Mouse (Mus musculus) liver, postnatal 0 days (tissue): ENCODE results near the gene Rsph3a. TPM values are rescaled to one million over a fixed set of nuclear protein-coding genes. Genes with fewer than 3 reads are reported as not detected.
A peak's percentile ranks its signal among the peaks of the same experiment; 100 is the strongest.
"Not testable (repeated sequence)": the region's sequence is repeated elsewhere in the genome, so short reads cannot be mapped to it uniquely, and the experiment has no call there.

Experiments used
- ATAC-seq: fragments of 200-750 bp; cut with Nextera tagmentation; 2 replicates; pipeline ENCODE4 v1.8.0; 2017; ENCODE audit warnings: mild to moderate bottlenecking, moderate library complexity
- DNase-seq: peaks from one replicate; pipeline ENCODE4 v3.0.0-alpha.2; 2016
- H3K27ac ChIP-seq: fragments of 300-500 bp; sonication (generic); 2 replicates; pipeline ENCODE4 v1.5.1; 2014; ENCODE audit warnings: antibody characterized with exemption, moderate library complexity, mild to moderate bottlenecking, low read depth
- H3K27me3 ChIP-seq: fragments of 300-500 bp; sonication (generic); 2 replicates; pipeline ENCODE4 v1.6.1; 2014; ENCODE audit warnings: low read length, control low read depth, mixed read lengths; ENCODE audit not compliant: insufficient read depth
- H3K36me3 ChIP-seq: fragments of 300-500 bp; sonication (generic); replicated peaks from 2 replicates; pipeline ENCODE4 v1.6.1; 2014; ENCODE audit warnings: mild to moderate bottlenecking, control low read depth, low read length, moderate library complexity, mixed read lengths; ENCODE audit not compliant: insufficient read depth
- H3K4me1 ChIP-seq: fragments of 300-500 bp; sonication (generic); 2 replicates; pipeline ENCODE4 v1.6.1; 2014; ENCODE audit warnings: antibody characterized with exemption, mild to moderate bottlenecking, control low read depth; ENCODE audit not compliant: insufficient read depth
- H3K4me2 ChIP-seq: fragments of 300-500 bp; sonication (generic); 2 replicates; pipeline ENCODE4 v1.6.1; 2014; ENCODE audit warnings: low read depth, mild to moderate bottlenecking, low read length, moderate library complexity, mixed read lengths
- H3K4me3 ChIP-seq: fragments of 300-500 bp; sonication (generic); 2 replicates; pipeline ENCODE4 v1.5.1; 2014; ENCODE audit warnings: low read depth, low read length
- H3K9ac ChIP-seq: fragments of 300-500 bp; sonication (generic); replicated peaks from 2 replicates; pipeline ENCODE4 v1.6.1; 2014; ENCODE audit warnings: mild to moderate bottlenecking, moderate library complexity
- H3K9me3 ChIP-seq: fragments of 300-500 bp; sonication (generic); 2 replicates; pipeline ENCODE4 v1.6.1; 2016; ENCODE audit warnings: mild to moderate bottlenecking, control low read depth, low read length, mixed read lengths
- CTCF ChIP-seq: sonication (generic); IDR thresholded peaks from 2 replicates; pipeline ENCODE4 v1.5.1; 2016; ENCODE audit warnings: antibody characterized with exemption, low read depth
- EP300 ChIP-seq: IDR thresholded peaks from 2 replicates; pipeline ENCODE4 v1.6.1; 2016; ENCODE audit warnings: antibody characterized with exemption, low read depth, mild to moderate bottlenecking
- WGBS: fragments of 180-500 bp; shearing (Covaris S2); extraction: QIAGEN DNeasy Blood & Tissue Kit; methylation state at CpG from one replicate; pipeline ENCODE4 v1.1.7; 2014; ENCODE audit not compliant: insufficient replicate concordance; 5-methylcytosine and 5-hydroxymethylcytosine counted together
- polyA plus RNA-seq: library from polyadenylated mRNA; unstranded; fragments of >200 nt; fragmentation: Nextera tagmentation; extraction: Ambion mirVana; gene quantifications from 2 replicates; pipeline ENCODE4 v1.2.1, GENCODE M21; 2015

Gene Rsph3a
- 16.0 and 16.2 TPM in 2 replicates for polyA plus RNA-seq

GRCm38 (mm10) chr17:7945117-7946052, at the start of gene Rsph3a:
Gene Rsph3a, plus strand, starts transcription at chr17:7945614.
- peak within 1 kb of the TSS; percentile 93 for H3K27ac ChIP-seq
- DNase-seq (peak; percentile 91), ATAC-seq (peak; percentile 97)
- WGBS: 2% methylated on average over 57 of the region's 58 CpGs
- TF ChIP-seq CTCF: peak; percentile 1; the same call in 1 of the 2 replicates
- TF ChIP-seq EP300: 0 out of 2 replicates have a peak, but pooled peaks have one; percentile 25
- not testable (repeated sequence) for H3K27me3 ChIP-seq, H3K36me3 ChIP-seq, H3K9me3 ChIP-seq, H3K4me1 ChIP-seq
- peak within 1 kb of the TSS; percentile 68 for H3K4me2 ChIP-seq
- H3K9ac ChIP-seq: peak within 1 kb of the TSS; percentile 73
- peak within 1 kb of the TSS; percentile 63 for H3K4me3 ChIP-seq

GRCm38 (mm10) chr17:7896047-7896635, 49.3 kb upstream of the Rsph3a start:
- Histone ChIP-seq H3K4me2 (no peak overlapping the region), H3K27ac (no peak overlapping the region), H3K9me3 (no peaks in the 10 kb centered on the region), H3K4me3 (no peak overlapping the region), H3K9ac (no peak overlapping the region), H3K36me3 (no peaks in the 10 kb centered on the region), H3K27me3 (no peaks in the 10 kb centered on the region), H3K4me1 (no peaks in the 10 kb centered on the region; the same call in 1 of the 2 replicates)
- no peak for ATAC-seq
- TF ChIP-seq EP300: no peak
- no peak for TF ChIP-seq CTCF
- no peak for DNase-seq
- 53% methylated on average over 10 of the region's 10 CpGs for WGBS

- H3K36me3 ChIP-seq: no peaks in the 10 kb centered on the region
- peak overlapping the region; percentile 27 for H3K4me2 ChIP-seq
- no peaks in the 10 kb centered on the region for H3K9me3 ChIP-seq
- no peaks in the 10 kb centered on the region for H3K27me3 ChIP-seq
- H3K4me3 ChIP-seq: peak overlapping the region; percentile 22; the same call in 1 of the 2 replicates
- TF ChIP-seq EP300 (no peak), CTCF (no peak)
- no peak for DNase-seq
- no peak for ATAC-seq
- no peak overlapping the region for H3K27ac ChIP-seq
- WGBS: 47% methylated on average over 11 of the region's 11 CpGs
- no peaks in the 10 kb centered on the region; the same call in 1 of the 2 replicates for H3K4me1 ChIP-seq
- H3K9ac ChIP-seq: no peak overlapping the region
Measured at GRCm38 (mm10) chr17:7897120-7897519, 48.3 kb upstream of the Rsph3a start.

GRCm38 (mm10) chr17:7897756-7898155, 47.7 kb upstream of the Rsph3a start:
- H3K9me3 ChIP-seq: no peaks in the 10 kb centered on the region
- no peak for DNase-seq
- no peak overlapping the region for H3K9ac ChIP-seq
- no peaks in the 10 kb centered on the region for H3K36me3 ChIP-seq
- H3K27me3 ChIP-seq: no peaks in the 10 kb centered on the region
- no peaks in the 10 kb centered on the region; the same call in 1 of the 2 replicates for H3K4me1 ChIP-seq
- TF ChIP-seq EP300 (no peak), CTCF (no peak)
- 50% methylated on average over 4 of the region's 4 CpGs for WGBS
- no peak overlapping the region for H3K4me3 ChIP-seq
- H3K4me2 ChIP-seq: no peak overlapping the region
- no peak for ATAC-seq
- H3K27ac ChIP-seq: no peak overlapping the region

- no peak overlapping the region for H3K4me3 ChIP-seq
- H3K4me1 ChIP-seq: no peaks in the 10 kb centered on the region; the same call in 1 of the 2 replicates
- H3K27me3 ChIP-seq: no peaks in the 10 kb centered on the region
- no peak overlapping the region for H3K9ac ChIP-seq
- H3K27ac ChIP-seq: no peak overlapping the region
- no peak overlapping the region for H3K4me2 ChIP-seq
- no peaks in the 10 kb centered on the region for H3K9me3 ChIP-seq
- H3K36me3 ChIP-seq: no peaks in the 10 kb centered on the region
- ATAC-seq (no peak), DNase-seq (no peak)
- WGBS: 68% methylated on average over 6 of the region's 6 CpGs
- no peak for TF ChIP-seq EP300
- no peak for TF ChIP-seq CTCF
Measured at GRCm38 (mm10) chr17:7899233-7899632, 46.2 kb upstream of the Rsph3a start.

GRCm38 (mm10) chr17:7899961-7900360, 45.5 kb upstream of the Rsph3a start:
- WGBS: 78% methylated on average over 4 of the region's 4 CpGs

More at GRCm38 (mm10) chr17:7899961-7900360, 45.5 kb upstream of the Rsph3a start:
- no peak for TF ChIP-seq EP300
- TF ChIP-seq CTCF: no peak
- DNase-seq (no peak), ATAC-seq (no peak)
- H3K4me1 ChIP-seq: no peaks in the 10 kb centered on the region; the same call in 1 of the 2 replicates
- no peaks in the 10 kb centered on the region for H3K36me3 ChIP-seq
- H3K27me3 ChIP-seq: no peaks in the 10 kb centered on the region
- H3K4me3 ChIP-seq: no peak overlapping the region
- no peak overlapping the region for H3K4me2 ChIP-seq
- no peak overlapping the region for H3K27ac ChIP-seq
- H3K9me3 ChIP-seq: no peaks in the 10 kb centered on the region
- no peak overlapping the region for H3K9ac ChIP-seq
